Mouse (Mus musculus) hindbrain, embryonic 11.5 days (tissue): Measurements from ENCODE around the gene Lrrc55. TPM values are rescaled to one million over a fixed set of nuclear protein-coding genes. Genes with fewer than 3 reads are reported as not detected.

Experiments
- ATAC-seq: fragments of 200-750 bp; cut with Nextera tagmentation; 2 replicates; pipeline ENCODE4 v1.8.0; 2017; ENCODE audit warnings: mild to moderate bottlenecking, moderate TSS enrichment, moderate library complexity; ENCODE audit not compliant: low FRiP score
- DNase-seq: peaks from one replicate; pipeline ENCODE4 v3.0.0-alpha.2; 2015; ENCODE audit warnings: low spot score
- H3K27ac ChIP-seq: fragments of 300-500 bp; sonication (generic); 2 replicates; pipeline ENCODE4 v1.5.1; 2014; ENCODE audit warnings: mild to moderate bottlenecking, low read depth, low read length
- H3K27me3 ChIP-seq: fragments of 300-500 bp; sonication (generic); 2 replicates; pipeline ENCODE4 v1.6.1; 2014; ENCODE audit warnings: mild to moderate bottlenecking, low read length, moderate library complexity, mixed read lengths; ENCODE audit not compliant: control insufficient read depth, insufficient read depth
- H3K36me3 ChIP-seq: fragments of 300-500 bp; sonication (generic); 2 replicates; pipeline ENCODE4 v1.6.1; 2014; ENCODE audit warnings: mild to moderate bottlenecking, low read length, moderate library complexity, mixed read lengths; ENCODE audit not compliant: control insufficient read depth, insufficient read depth
- H3K4me1 ChIP-seq: fragments of 300-500 bp; sonication (generic); replicated peaks from 2 replicates; pipeline ENCODE4 v1.6.1; 2014; ENCODE audit warnings: low read length, mixed read lengths; ENCODE audit not compliant: control insufficient read depth, insufficient read depth
- H3K4me2 ChIP-seq: fragments of 300-500 bp; sonication (generic); replicated peaks from 2 replicates; pipeline ENCODE4 v1.6.1; 2014; ENCODE audit warnings: mild to moderate bottlenecking, low read depth, low read length
- H3K4me3 ChIP-seq: fragments of 300-500 bp; sonication (generic); 2 replicates; pipeline ENCODE4 v1.5.1; 2014; ENCODE audit warnings: low read depth, low read length
- H3K9ac ChIP-seq: fragments of 300-500 bp; sonication (generic); 2 replicates; pipeline ENCODE4 v1.6.1; 2014; ENCODE audit warnings: low read depth, low read length
- H3K9me3 ChIP-seq: fragments of 300-500 bp; sonication (generic); 2 replicates; pipeline ENCODE4 v1.6.1; 2016; ENCODE audit warnings: low read length; ENCODE audit not compliant: control insufficient read depth
- WGBS: fragments of 180-500 bp; shearing (Covaris S2); extraction: QIAGEN DNeasy Blood & Tissue Kit; methylation state at CpG from one replicate; pipeline ENCODE4 v1.1.7; 2014; 5-methylcytosine and 5-hydroxymethylcytosine counted together
- polyA plus RNA-seq: library from polyadenylated mRNA; unstranded; fragments of >200 nt; fragmentation: Nextera tagmentation; extraction: Ambion mirVana; gene quantifications from 2 replicates; pipeline ENCODE4 v1.2.1, GENCODE M21; 2014

Gene Lrrc55
- polyA plus RNA-seq, 1 experiment from 2014 or later: 1.1 TPM

DNA sequence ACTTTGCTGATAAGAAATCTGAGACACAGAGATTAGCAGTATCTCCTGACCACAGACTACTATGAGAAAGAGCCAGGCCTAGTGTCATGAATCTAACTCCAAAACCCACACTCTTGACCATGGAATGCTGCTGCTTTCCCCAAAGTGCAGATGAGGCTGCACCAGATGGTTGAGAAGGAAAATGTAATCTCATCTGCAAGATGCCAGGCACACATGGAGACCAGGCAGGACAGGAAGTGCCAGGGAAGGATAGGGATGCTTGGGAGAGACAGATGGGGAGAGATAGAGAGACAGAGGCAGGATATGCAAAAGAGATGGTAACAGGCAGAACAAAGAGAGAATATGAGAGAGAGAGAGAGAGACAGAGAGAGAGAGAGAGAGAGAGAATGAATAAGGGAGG, 56.2 kb downstream of the Lrrc55 start:
- ATAC-seq (no peak), DNase-seq (no peak)
- no peaks in the 10 kb centered on the region for H3K4me1 ChIP-seq
- no peak overlapping the region for H3K9ac ChIP-seq
- H3K4me2 ChIP-seq: no peak overlapping the region
- H3K36me3 ChIP-seq: no peaks in the 10 kb centered on the region
- H3K27ac ChIP-seq: no peak overlapping the region
- no peaks in the 10 kb centered on the region for H3K27me3 ChIP-seq
- no peaks in the 10 kb centered on the region for H3K9me3 ChIP-seq
- H3K4me3 ChIP-seq: no peak overlapping the region

DNA sequence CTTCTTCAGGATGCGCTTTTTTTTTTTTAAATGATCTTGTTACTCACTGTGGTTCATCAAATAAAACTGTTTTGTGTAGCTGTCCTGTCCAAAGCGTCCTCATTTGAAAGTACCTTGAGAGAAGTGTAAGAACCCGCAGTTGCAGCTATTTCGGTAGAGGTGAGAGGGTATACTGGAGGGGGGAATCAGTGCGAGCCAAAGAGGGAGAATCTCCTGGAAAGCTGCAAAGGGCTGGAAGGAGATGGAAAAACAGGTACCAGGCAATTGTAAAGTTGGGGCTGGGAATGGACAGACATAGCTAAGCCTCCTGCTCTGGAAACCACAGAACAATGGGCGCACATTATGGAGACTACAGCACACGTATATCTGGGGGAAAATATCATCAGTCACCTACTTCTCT, 57.2 kb downstream of the Lrrc55 start:
- Histone ChIP-seq H3K4me1 (no peaks in the 10 kb centered on the region), H3K9me3 (no peaks in the 10 kb centered on the region), H3K27me3 (no peaks in the 10 kb centered on the region), H3K4me2 (no peak overlapping the region), H3K4me3 (no peak overlapping the region), H3K27ac (no peak overlapping the region), H3K9ac (no peak overlapping the region), H3K36me3 (no peaks in the 10 kb centered on the region)
- DNase-seq (no peak), ATAC-seq (no peak)
- WGBS: 69% methylated on average over 7 of the region's 7 CpGs

DNA sequence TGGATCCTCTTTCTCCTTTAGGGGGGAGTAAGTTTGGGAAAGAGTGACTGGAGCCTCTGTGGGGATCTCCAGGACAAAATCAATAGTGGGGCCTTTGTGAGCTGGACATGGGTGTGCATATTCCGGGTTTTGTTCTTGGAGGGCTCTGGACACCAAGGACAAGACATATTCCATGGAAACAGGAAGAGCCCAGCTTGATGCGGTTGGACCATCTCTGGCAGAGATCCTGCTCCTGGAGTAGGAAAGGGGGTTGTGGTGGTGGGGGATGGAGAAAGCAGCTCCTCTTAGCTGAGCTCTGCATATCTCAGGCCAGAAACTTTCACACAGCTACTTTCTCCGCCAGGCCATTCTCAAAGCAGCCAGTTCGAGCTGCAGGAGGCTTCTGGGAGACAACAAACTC, 57.6 kb downstream of the Lrrc55 start:
- Histone ChIP-seq H3K4me1 (no peaks in the 10 kb centered on the region), H3K4me3 (no peak overlapping the region), H3K9ac (no peak overlapping the region), H3K36me3 (no peaks in the 10 kb centered on the region), H3K27ac (no peak overlapping the region), H3K9me3 (no peaks in the 10 kb centered on the region), H3K27me3 (no peaks in the 10 kb centered on the region), H3K4me2 (no peak overlapping the region)
- WGBS: 59% methylated on average over 4 of the region's 4 CpGs
- no peak for ATAC-seq
- DNase-seq: no peak

DNA sequence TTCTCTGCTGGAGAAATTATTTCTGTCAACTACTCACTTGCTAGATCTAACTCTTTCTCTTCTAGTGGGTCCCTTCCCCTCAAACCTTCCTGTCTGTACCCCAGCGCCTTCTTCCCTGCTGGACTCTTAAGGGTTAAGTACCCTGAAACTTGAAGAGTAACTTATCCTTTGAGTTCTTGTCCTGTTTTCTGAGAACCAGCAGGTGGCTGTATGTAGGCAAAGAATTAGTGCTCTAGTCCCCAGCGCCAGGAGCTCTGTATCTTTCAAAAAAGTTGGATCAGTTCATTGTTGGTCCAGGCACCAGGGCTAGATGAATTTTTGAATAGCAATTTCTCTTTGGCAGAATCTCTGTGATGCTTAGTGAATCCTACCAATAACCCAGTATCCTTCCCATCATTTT, 58.9 kb downstream of the Lrrc55 start:
- ATAC-seq: no peak
- H3K36me3 ChIP-seq: no peaks in the 10 kb centered on the region
- no peak overlapping the region for H3K4me2 ChIP-seq
- no peak overlapping the region for H3K9ac ChIP-seq
- H3K4me3 ChIP-seq: no peak overlapping the region
- no peaks in the 10 kb centered on the region for H3K27me3 ChIP-seq
- WGBS: 40% methylated on average over 2 of the region's 2 CpGs
- no peak overlapping the region for H3K27ac ChIP-seq
- H3K9me3 ChIP-seq: no peaks in the 10 kb centered on the region
- no peak for DNase-seq
- H3K4me1 ChIP-seq: no peaks in the 10 kb centered on the region

DNA sequence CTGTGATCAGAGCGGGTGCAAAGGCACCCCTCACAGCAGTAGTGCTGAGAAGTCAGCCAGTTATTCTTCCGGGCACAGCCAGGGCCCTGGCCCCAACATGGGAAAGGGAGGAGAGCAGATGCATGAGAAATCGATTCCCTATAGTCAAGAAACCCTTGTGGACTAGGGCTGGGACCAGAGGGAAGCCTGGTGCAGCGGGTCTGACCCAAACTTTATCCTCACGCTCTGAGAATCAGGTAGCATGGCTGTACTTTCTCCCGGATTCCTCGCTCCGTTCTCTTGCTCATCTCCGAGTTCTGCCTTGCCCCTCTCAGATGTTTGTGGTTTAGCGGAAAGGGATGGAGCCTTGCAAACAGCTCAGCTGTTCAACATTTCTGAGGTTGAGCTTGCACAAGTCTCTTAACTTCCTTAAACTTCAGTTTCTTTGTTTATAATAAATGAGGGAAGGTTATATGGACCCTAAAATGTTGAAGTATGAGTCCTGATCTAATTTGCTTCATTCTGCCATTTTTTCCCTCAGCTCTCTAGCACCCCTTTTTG, 59.3 kb downstream of the Lrrc55 start:
- no peak for DNase-seq
- Histone ChIP-seq H3K9me3 (no peaks in the 10 kb centered on the region), H3K4me3 (no peak overlapping the region), H3K36me3 (no peaks in the 10 kb centered on the region), H3K4me2 (no peak overlapping the region), H3K9ac (no peak overlapping the region), H3K27ac (no peak overlapping the region), H3K4me1 (no peaks in the 10 kb centered on the region), H3K27me3 (no peaks in the 10 kb centered on the region)
- no peak for ATAC-seq
- WGBS: 61% methylated on average over 10 of the region's 10 CpGs

DNA sequence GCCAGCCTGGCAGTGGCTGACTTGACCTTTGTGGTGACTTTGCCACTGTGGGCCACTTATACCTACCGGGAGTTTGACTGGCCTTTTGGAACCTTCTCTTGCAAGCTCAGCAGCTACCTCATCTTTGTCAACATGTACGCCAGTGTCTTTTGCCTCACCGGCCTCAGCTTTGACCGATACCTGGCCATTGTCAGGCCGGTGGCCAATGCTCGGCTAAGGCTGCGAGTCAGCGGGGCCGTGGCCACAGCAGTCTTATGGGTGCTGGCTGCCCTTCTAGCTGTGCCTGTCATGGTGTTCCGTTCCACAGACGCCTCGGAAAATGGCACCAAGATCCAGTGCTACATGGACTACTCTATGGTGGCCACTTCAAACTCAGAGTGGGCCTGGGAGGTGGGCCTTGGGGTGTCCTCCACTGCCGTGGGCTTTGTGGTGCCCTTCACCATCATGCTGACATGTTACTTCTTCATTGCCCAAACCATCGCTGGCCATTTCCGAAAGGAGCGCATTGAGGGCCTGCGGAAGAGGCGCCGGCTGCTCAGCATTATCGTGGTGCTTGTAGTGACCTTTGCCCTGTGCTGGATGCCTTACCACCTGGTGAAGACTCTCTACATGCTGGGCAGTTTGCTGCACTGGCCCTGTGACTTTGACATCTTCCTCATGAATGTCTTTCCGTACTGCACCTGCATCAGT, 60.0 kb downstream of the Lrrc55 start:
- ATAC-seq: no peak
- Histone ChIP-seq H3K9me3 (no peaks in the 10 kb centered on the region), H3K36me3 (no peaks in the 10 kb centered on the region), H3K27me3 (no peaks in the 10 kb centered on the region), H3K4me3 (no peak overlapping the region), H3K4me2 (no peak overlapping the region), H3K27ac (no peak overlapping the region), H3K9ac (no peak overlapping the region), H3K4me1 (no peaks in the 10 kb centered on the region)
- DNase-seq: no peak
- WGBS: 84% methylated on average over 21 of the region's 21 CpGs

DNA sequence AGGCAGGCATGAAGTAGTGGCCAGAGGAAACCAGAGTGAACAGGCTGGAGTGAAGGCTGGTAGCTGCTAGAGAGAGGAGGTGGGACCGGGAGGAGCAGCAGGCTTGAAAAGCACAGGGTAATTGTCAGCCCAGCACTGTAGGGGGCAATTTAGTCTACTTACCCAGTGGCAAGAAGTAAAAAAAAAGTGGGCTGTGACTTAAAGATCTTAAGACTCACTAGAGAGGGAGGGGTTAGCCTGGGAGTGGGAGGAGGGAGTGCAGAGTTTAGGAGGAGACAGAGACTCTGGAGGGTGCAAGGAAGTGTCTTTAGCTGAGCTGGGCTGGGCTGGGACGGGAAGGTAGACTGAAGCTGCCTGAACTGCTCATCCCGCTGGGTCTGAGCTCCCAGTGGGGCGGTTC, 60.9 kb downstream of the Lrrc55 start, which contains the start of gene Aplnr:
Aplnr (plus strand) TSS at position 137 of the 400 bp plus-strand sequence.
- no peaks in the 10 kb centered on the region for H3K4me1 ChIP-seq
- DNase-seq (no peak), ATAC-seq (peak; percentile 29; the same call in 1 of the 2 replicates)
- H3K4me3 ChIP-seq: no peak within 1 kb of the TSS
- no peak within 1 kb of the TSS for H3K27ac ChIP-seq
- 12% methylated on average over 4 of the region's 4 CpGs for WGBS
- H3K4me2 ChIP-seq: no peak within 1 kb of the TSS
- H3K36me3 ChIP-seq: no peaks in the 10 kb centered on the region
- no peak within 1 kb of the TSS for H3K9ac ChIP-seq
- H3K27me3 ChIP-seq: no peaks in the 10 kb centered on the region
- no peaks in the 10 kb centered on the region for H3K9me3 ChIP-seq

DNA sequence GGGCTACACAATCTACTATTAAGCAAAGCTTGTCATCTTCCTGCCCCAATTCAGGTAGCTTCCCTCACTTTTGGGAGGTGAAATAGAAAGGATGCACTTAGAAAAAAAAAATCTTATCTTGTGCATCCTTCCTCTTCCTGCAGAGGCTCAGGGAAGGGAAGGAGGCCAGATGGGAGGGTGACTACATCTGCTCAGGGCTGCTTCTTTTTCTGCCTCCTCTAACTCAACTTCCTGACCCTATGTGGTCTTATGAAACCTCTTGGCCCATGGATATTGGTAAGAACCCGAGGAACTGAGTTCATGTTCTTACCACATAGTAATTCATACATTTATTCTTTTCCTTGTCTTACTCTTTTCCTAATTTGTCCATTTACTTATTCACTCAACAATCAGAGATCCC, 61.9 kb downstream of the Lrrc55 start:
- no peak overlapping the region for H3K9ac ChIP-seq
- no peaks in the 10 kb centered on the region for H3K9me3 ChIP-seq
- ATAC-seq: no peak
- H3K27ac ChIP-seq: no peak overlapping the region
- WGBS: 70% methylated on average over 1 of the region's 1 CpGs
- no peak overlapping the region for H3K4me3 ChIP-seq
- H3K27me3 ChIP-seq: no peaks in the 10 kb centered on the region
- no peak overlapping the region for H3K4me2 ChIP-seq
- no peak for DNase-seq
- H3K36me3 ChIP-seq: no peaks in the 10 kb centered on the region
- no peaks in the 10 kb centered on the region for H3K4me1 ChIP-seq

DNA sequence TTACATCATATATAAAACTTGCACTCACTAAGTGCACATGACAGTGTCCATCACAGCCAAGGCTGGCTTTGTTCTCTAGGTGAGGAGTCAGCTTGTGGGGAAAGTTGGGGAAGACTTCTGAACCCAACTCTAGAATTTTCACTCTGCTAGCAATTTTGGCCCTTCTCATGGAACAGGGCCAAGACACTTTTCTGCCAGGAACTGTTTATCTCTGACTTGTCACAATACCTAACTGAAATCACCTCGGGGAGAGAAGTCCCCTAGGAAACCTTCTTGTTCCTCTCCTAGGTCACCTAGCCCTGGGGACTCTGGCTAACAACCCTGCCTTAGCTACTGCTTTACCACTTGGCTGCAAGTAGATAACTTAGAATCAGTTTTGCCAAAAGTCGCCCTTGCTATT, 64.8 kb downstream of the Lrrc55 start:
- ATAC-seq (no peak), DNase-seq (no peak)
- Histone ChIP-seq H3K9me3 (no peaks in the 10 kb centered on the region), H3K4me2 (no peak overlapping the region), H3K9ac (no peak overlapping the region), H3K36me3 (no peaks in the 10 kb centered on the region), H3K27me3 (no peaks in the 10 kb centered on the region), H3K4me1 (no peaks in the 10 kb centered on the region), H3K4me3 (no peak overlapping the region), H3K27ac (no peak overlapping the region)
- WGBS: 76% methylated on average over 2 of the region's 2 CpGs
